Mouse (Mus musculus): Measurements from ENCODE around the gene Gm28539.

DNA sequence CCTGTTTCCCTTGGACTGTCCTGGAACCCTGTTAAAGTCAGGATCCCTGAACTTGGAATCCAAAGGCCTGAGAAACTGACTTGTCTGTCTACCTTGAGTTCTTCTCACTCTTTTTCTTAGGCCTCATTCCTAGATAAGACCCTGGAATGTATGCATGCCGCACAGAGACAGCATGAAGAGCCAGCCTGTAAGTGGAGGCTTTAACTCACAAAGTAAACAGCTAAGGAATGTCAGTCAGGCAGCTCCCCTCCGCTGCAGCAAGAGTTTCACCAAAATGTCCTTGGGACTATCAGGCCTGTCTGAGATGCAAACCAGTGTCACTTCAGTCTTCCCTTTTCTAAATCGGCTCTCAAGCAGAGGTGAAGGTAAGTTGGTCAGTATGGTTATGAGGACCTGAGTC lies 134.5 kb downstream of the Gm28539 start:
- TF ChIP-seq CTCF (IDR thresholded peaks at IDR 0.05; ENCODE audit: insufficient read depth, low read length) (no peak), POLR2A (IDR thresholded peaks at IDR 0.05; ENCODE audit: borderline replicate concordance, extremely low read depth, low read depth, low read length) (no peak)

Measured in lung, adult 2 months (tissue).